Comparison of ENCODE assay signal across 12 mouse cellular contexts in genomic region chr17:27886499-27887210, GRCm38 (mm10). TPM values are rescaled to one million over a fixed set of nuclear protein-coding genes. Genes with fewer than 3 reads are reported as not detected.
A peak's percentile ranks its signal among the peaks of the same experiment; 100 is the strongest.
DNase-seq lines count a peak whose midpoint lies in the region; ATAC-seq and TF ChIP-seq lines count a peak whose summit lies in the region.
"Had no signal": no experiment of that assay in that cellular context is flagged by ENCODE, and none has a peak within 500 bp of the region (broad histone marks: within the 10 kb centered on the region; RNA-seq: fewer than 3 reads in every experiment).

No protein-coding gene starts in this region.

- H3K4me1 ChIP-seq in kidney, adult 2 months (ENCODE audit: control insufficient read depth, insufficient read depth, low read length) = no peaks in the 10 kb centered on the region
- H3K4me1 ChIP-seq in testis, adult 2 months (ENCODE audit: control insufficient read depth, insufficient read depth, low read length) = no peaks in the 10 kb centered on the region
- no peaks in the 10 kb centered on the region for H3K4me1 ChIP-seq in hindbrain, embryonic 11.5 days (replicated peaks; ENCODE audit: control insufficient read depth, insufficient read depth, low read length)

- DNase-seq in cerebellum, adult 18-20 months = peak; percentile 23 to 28
- no peak for DNase-seq in kidney, adult 2 months
- no peak for DNase-seq in kidney, postnatal 14 days
- DNase-seq in testis, postnatal 10 days (ENCODE audit: low spot score) = no peak
- no peak for DNase-seq in right cerebral cortex, postnatal 36 days (ENCODE audit: low spot score in 2 of 2)
- DNase-seq in hindbrain, embryonic 11.5 days (ENCODE audit: low spot score) = no peak
- DNase-seq: gastrocnemius, postnatal 14 days; layer of hippocampus, postnatal 36 days had no signal

- H3K9me3 ChIP-seq in hindbrain, embryonic 11.5 days (ENCODE audit: control insufficient read depth, low read length) = no peaks in the 10 kb centered on the region

- no peak for ATAC-seq in cerebellum, adult (ENCODE audit: insufficient number of reproducible peaks, low FRiP score, low TSS enrichment)
- no peak for ATAC-seq in hindbrain, embryonic 11.5 days (ENCODE audit: low FRiP score)
- ATAC-seq: Patski had no signal

- H3K4me3 ChIP-seq in kidney, adult 2 months (ENCODE audit: insufficient read depth, low read depth, low read length) = no peak overlapping the region
- no peak overlapping the region for H3K4me3 ChIP-seq in testis, adult 2 months (ENCODE audit: control insufficient read depth, low read depth, low read length)
- no peak overlapping the region for H3K4me3 ChIP-seq in hindbrain, embryonic 11.5 days (ENCODE audit: low read depth, low read length)
- H3K4me3 ChIP-seq: erythroblast, embryonic 14.5 days had no signal

- TF ChIP-seq POLR2A in kidney, adult 2 months (IDR thresholded peaks at IDR 0.05; ENCODE audit: low read depth, low read length) = no peak
- TF ChIP-seq POLR2A in testis, adult 2 months (IDR thresholded peaks at IDR 0.05; ENCODE audit: control insufficient read depth, low read depth, low read length) = no peak

- H3K9ac ChIP-seq in hindbrain, embryonic 11.5 days (ENCODE audit: low read depth, low read length) = no peak overlapping the region

- H3K27me3 ChIP-seq in kidney, adult 2 months (replicated peaks; ENCODE audit: control insufficient read depth, insufficient read depth, low read length) = no peaks in the 10 kb centered on the region
- no peaks in the 10 kb centered on the region for H3K27me3 ChIP-seq in testis, adult 2 months (ENCODE audit: control insufficient read depth, insufficient read depth, low read length)
- H3K27me3 ChIP-seq in hindbrain, embryonic 11.5 days (ENCODE audit: control insufficient read depth, insufficient read depth, low read length) = no peaks in the 10 kb centered on the region
- H3K27me3 ChIP-seq: Patski had no signal

- TF ChIP-seq CTCF in kidney, adult 2 months (conservative IDR thresholded peaks at IDR 0.05; ENCODE audit: insufficient read depth, insufficient read length, low read depth, low read length) = 0 out of 2 replicates have a peak, but pooled peaks have one; percentile 28
- TF ChIP-seq CTCF in testis, adult 2 months (IDR thresholded peaks at IDR 0.05; ENCODE audit: control insufficient read depth, insufficient read depth, insufficient replicate concordance, low read depth, low read length) = peak; percentile 16; the same call in 1 of the 2 replicates

- H3K4me2 ChIP-seq in hindbrain, embryonic 11.5 days (replicated peaks; ENCODE audit: low read depth, low read length) = no peak overlapping the region

- H3K36me3 ChIP-seq in kidney, adult 2 months (ENCODE audit: control insufficient read depth, insufficient read depth, low read length) = no peaks in the 10 kb centered on the region
- no peaks in the 10 kb centered on the region for H3K36me3 ChIP-seq in testis, adult 2 months (ENCODE audit: control insufficient read depth, insufficient read depth, low read length)
- H3K36me3 ChIP-seq in hindbrain, embryonic 11.5 days (ENCODE audit: control insufficient read depth, insufficient read depth, low read length) = 0 out of 2 replicates have a peak, but pooled peaks cover 8% of the 10 kb centered on the region

- H3K27ac ChIP-seq in kidney, adult 2 months (ENCODE audit: insufficient read depth, low read depth, low read length) = no peak overlapping the region
- H3K27ac ChIP-seq in testis, adult 2 months (ENCODE audit: control insufficient read depth, insufficient read depth, low read depth, low read length) = no peak overlapping the region
- no peak overlapping the region for H3K27ac ChIP-seq in hindbrain, embryonic 11.5 days (ENCODE audit: low read depth, low read length)

- 78% methylated on average over 19 of the region's 19 CpGs for WGBS in kidney, adult 2 months
- 86% methylated on average over 19 of the region's 19 CpGs for WGBS in hindbrain, embryonic 11.5 days

RNA-seq across cellular contexts. Expression of gene Anks1, which starts 22.5 kb away (rescaled TPM):
- polyA plus RNA-seq in kidney, adult 2 months (2012; rRNA removed) = 36.7 and 44.5 TPM in 2 replicates
- 16.1 and 18.2 TPM in 2 replicates for polyA plus RNA-seq in testis, adult 2 months (2012; rRNA removed)
- 35.5 and 43.6 TPM in 2 replicates for polyA plus RNA-seq in hindbrain, embryonic 11.5 days (2014; fragmentation: Nextera tagmentation; extraction: Ambion mirVana)

RNA-seq across cellular contexts. Expression of gene Taf11, which starts 23.0 kb away (rescaled TPM):
- polyA plus RNA-seq in kidney, adult 2 months (2012; rRNA removed) = 12.0 and 15.3 TPM in 2 replicates
- polyA plus RNA-seq in testis, adult 2 months (2012; rRNA removed) = 30.4 and 32.6 TPM in 2 replicates
- 89.5 and 93.9 TPM in 2 replicates for polyA plus RNA-seq in hindbrain, embryonic 11.5 days (2014; fragmentation: Nextera tagmentation; extraction: Ambion mirVana)

RNA-seq across cellular contexts. Expression of gene Uhrf1bp1, which starts 30.4 kb away (rescaled TPM):
- 8.0 and 9.6 TPM in 2 replicates for polyA plus RNA-seq in kidney, adult 2 months (2012; rRNA removed)
- 16.7 and 17.0 TPM in 2 replicates for polyA plus RNA-seq in testis, adult 2 months (2012; rRNA removed)
- 4.9 TPM in 2 replicates for polyA plus RNA-seq in hindbrain, embryonic 11.5 days (2014; fragmentation: Nextera tagmentation; extraction: Ambion mirVana)

RNA-seq across cellular contexts. Expression of gene Snrpc, which starts 48.7 kb away (rescaled TPM):
- 55.8 and 61.2 TPM in 2 replicates for polyA plus RNA-seq in kidney, adult 2 months (2012; rRNA removed)
- polyA plus RNA-seq in testis, adult 2 months (2012; rRNA removed) = 173 and 198 TPM in 2 replicates
- polyA plus RNA-seq in hindbrain, embryonic 11.5 days (2014; fragmentation: Nextera tagmentation; extraction: Ambion mirVana) = 344 and 359 TPM in 2 replicates

Comparison
In these comparisons a context has a peak if more than half of its experiments do, and no peak if none do; other contexts are left out.
1. DNase-seq: peak in cerebellum, adult 18-20 months (2 of 2); none in kidney, adult 2 months (single experiment), kidney, postnatal 14 days (single experiment), testis, postnatal 10 days (single experiment), right cerebral cortex, postnatal 36 days (0 of 2) and hindbrain, embryonic 11.5 days (single experiment).